Mouse (Mus musculus) kidney, postnatal 4 days (tissue): ENCODE measurements at regions not wholly inside any gene's neighbourhood (a gene's known extent, or its start where the extent isn't known, plus 50 kb on each side); places are given as distances from the start of the nearest gene placed in this dataset.

Experiments
- DNase-seq, 2 experiments: peaks; one replicate each; pipeline ENCODE4 v3.0.0; 2021; ENCODE audit warnings: mixed read lengths in 2 of 2

DNA sequence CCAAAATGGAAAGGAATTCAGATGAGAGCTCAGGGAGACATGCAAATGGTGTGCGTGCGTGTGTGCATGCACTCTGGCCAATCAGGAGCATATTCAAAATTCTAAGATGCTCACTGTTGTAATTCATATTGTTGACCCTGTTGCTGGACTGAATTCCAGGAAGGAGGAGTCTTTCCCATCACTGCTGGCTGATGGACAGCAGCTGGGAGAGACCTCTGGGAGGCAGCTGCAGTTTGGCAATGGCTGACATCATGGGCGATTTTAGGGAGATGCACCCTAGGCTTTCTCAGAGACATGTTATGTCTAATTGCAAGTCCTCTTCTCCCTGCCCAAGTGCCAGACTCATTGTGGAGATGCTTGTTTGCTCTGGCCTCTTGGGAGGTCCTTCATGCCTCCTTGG, 220.6 kb upstream of the Myocd start:
- DNase-seq = peak in 1 of 2 experiments; percentile 21

GRCm38 (mm10) chr11:65475821-65476540, 206.2 kb upstream of the Myocd start:
- DNase-seq = peak in 1 of 2 experiments; percentile 23

GRCm38 (mm10) chr11:65475302-65475701, 205.5 kb upstream of the Myocd start:
- DNase-seq = peak; percentile 73 to 79

- no peak for DNase-seq
Observed at GRCm38 (mm10) chr11:65469762-65470741, 200.3 kb upstream of the Myocd start.

DNA sequence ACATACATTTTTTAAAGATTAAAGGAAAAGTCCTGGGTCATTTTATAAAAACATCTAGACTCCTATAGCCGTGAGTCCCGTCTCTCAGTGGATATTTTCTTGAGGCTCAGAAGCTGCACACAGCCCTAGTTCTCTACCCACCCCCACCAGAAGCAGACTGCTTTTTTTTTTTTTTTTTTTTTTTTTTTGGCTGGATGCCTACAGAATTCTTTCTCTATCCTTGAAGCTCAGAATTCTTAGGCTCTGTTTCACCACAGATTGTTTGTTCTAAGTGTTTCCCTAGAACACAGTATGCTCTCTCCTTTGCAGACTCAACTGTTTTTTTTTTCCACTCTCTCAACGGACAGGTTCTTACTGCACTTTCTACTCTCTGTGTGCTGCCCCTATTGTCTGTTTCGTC, 191.3 kb upstream of the Myocd start:
- no peak for DNase-seq

DNA sequence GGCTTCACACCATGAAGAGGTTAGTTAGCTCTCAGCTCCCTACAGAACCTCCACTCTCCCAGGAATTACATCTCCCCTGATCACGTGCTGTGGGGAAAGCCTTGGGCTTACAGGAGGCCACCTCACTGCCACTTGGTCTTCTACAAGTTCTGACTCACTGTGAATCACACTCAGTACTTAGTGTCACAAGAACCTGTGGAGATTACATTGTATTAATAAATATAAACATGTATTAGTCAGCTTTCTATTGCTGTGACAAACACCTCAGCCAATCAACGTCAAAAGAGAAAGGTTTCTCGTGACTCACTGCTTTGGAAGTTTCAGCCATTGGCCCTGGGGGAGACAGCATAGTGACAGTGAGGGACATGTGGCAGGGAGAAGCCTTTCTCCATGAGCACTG, 178.6 kb upstream of the Myocd start:
- no peak for DNase-seq

DNA sequence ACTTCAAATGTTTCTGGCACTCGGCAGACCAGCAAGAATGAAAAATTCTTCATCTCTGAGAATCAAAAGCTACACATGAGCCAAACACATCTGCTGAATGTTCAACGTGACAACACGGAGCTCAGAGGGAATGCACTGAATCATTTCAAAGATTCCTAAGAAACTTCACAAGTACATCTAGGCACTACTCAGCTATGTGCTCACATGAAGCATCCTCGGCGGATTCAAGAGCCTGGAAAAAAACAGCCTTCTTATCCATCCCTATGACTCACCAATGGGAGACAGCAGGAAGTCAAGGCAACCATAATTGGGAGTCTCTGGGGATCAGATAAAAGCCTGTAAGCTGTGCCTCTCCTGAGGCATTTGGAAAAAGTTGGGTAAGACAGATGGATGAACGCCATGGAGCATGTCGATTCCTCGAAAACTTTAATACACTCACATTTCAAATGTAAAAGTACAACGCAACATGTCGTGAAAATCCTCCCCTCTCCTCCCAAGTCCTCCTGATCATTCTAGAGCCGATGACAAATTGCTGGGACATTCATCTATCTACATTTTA, 173.8 kb upstream of the Myocd start:
- no peak for DNase-seq

- DNase-seq = no peak
Observed at GRCm38 (mm10) chr11:65435699-65436161, 165.9 kb upstream of the Myocd start.

DNA sequence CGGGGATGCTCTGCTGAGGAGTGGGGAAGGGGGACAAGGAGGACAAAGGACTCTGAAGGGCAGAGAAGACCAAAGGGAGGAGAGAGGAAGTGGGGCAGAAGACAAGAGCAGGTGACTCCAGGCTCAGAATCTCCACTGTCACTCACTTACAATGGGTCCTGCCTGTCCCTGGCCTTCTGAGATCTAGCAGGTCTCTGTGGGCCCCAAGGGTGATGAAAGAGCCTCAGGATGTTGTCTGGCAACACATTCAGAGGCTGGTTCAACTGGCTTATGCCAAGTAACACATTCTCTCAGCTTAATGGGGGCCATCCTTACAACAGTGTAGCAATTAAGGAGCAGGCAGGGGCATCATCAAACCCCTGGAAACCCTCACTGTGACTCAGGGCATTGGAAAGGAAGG, 152.1 kb upstream of the Myocd start:
- no peak for DNase-seq

DNA sequence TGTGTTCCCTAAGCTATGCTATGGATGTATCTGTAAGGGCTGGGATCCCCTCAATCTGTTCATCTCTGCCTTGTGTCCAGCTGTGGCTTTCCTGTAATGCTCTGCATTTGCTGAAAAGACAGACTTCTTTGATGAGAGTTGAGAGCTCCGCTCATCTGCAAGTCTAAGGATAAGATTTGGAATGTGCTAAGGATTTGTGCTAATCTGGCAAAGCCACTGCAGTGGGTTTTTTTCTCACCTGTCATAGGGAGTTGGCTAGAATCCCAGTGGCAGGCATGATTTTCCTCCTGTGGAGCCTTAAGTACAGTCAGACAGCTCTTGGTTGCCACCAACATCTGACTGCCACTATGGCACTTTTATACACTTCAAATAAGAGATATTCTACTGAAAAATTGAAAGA, 138.8 kb upstream of the Myocd start:
- no peak for DNase-seq

DNA sequence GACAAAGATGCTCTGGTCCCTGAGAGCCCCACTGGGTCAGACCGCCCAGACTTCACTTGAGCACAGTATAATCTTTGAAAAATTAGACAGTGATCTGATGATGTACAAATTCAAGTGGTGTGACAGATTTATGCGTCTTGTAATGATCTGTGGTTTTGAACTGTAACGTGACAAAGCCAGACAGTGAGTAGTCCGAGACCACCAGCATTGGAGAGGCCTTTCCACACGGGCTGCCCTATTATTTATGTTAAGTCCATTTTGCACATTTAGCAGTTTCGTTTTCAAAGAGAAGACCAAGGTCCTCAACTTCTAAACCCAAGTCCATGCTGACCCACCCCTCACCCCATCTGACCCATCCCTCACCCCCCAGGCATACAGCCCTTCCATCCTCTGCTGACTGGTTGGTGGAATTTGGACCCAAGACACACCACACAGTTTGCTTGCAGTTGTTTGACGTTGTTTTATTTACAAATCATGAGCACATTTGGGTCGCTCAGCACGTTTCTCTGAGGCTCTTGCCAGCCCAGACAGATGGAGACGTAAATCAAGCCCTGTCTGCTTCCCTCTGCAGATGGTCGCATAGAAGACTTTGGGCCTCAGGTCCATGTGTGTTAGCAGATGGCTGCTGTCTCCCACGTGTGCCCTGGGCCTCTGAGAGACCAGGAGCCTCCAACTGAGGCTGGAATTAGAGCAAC, 132.8 kb upstream of the Myocd start:
- DNase-seq = peak; percentile 6 to 9

GRCm38 (mm10) chr11:65389238-65389637, 119.4 kb upstream of the Myocd start:
- no peak for DNase-seq

DNA sequence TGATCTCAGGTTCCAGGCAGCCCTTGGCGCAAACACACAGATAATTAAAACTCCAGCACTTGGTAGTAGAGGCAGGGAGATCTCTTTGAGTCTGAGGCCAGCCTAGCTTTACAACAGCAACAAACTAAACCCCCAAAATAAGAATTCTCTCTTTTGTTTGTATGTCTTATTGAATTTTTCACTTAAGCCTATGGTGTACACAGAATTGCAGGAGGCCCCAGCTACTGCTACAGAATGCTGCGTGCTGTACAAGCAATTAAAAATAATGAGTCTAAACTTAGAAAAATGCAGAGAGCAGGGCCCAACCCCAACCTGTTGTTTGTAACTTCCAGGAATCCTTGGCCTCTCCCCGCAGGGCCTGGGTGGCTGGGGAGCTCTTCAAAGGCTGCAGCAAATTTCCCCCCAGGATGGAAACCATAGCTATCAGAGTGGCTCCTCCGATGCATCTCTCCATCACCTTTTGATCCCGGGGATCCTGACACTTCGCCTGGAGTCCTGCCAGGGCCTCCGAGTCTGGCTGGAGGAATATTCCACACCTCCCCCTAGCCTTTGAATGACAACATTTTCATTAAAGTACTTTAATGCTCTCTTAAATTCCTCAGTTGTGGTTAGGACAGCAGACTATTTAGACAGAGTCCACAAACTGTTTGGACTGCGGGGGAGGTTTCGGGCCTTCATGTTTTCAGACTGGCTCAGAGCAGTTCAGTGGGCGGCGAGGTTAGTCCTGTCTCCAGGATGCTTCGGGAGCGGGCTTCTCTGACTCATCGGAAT, 116.7 kb upstream of the Myocd start:
- DNase-seq = peak; percentile 75 to 82

DNA sequence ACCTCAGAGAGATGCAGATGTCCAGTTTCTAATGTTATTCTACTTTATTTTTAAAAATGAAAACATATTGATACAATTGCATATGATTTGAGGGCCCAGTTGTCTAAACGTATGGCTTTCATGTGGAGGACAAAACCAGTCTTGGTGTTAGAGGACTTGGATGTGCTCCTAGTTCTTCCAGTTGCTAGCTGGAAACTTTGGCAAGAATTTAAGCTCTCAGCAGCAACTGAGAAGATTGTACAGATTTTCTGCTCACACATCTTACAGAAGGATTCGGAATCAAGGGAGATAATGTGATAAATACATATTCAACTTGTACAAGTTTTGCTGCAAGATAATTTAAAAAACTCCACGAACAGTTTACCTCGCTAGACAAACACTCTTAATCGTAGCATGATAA, 105.6 kb upstream of the Myocd start:
- no peak for DNase-seq

GRCm38 (mm10) chr11:65373136-65373535, 103.3 kb upstream of the Myocd start:
- no peak for DNase-seq

- peak in 1 of 2 experiments; percentile 25 for DNase-seq
Observed at GRCm38 (mm10) chr11:65372309-65372811, 102.6 kb upstream of the Myocd start.

DNA sequence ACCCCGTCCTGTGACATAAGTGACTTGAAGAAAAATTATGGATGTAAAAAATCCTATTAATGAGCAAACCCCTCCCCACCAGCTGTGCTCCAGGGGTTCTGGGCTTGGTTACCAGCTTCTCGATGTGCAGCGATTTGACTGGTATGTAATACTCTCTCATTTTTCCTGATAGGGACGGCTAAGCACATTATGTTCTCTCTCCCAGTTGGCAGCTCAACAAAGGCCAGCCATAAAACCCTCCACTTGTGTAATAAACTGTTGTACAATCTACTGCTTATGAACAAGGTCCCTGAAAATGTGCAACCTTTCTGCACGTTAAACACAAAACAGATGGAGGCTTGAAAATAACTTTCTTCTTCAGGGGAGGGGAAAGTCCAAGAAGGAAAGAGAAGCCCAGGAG, 98.0 kb upstream of the Myocd start:
- peak in 1 of 2 experiments; percentile 12 for DNase-seq

GRCm38 (mm10) chr11:65366677-65367370, 97.0 kb upstream of the Myocd start:
- DNase-seq = peak; percentile 42 to 63

GRCm38 (mm10) chr11:65365751-65366559, 96.2 kb upstream of the Myocd start:
- DNase-seq = no peak

GRCm38 (mm10) chr11:65364910-65365309, 95.1 kb upstream of the Myocd start:
- no peak for DNase-seq
